Mouse (Mus musculus): Measurements from ENCODE around the gene Wdr54.

The Wdr54 gene

GRCm38 (mm10) chr6:83156259-83156684 is at the start of gene Wdr54, which contains the start of gene 1700003E16Rik:
Gene Wdr54, minus strand, starts transcription at chr6:83156397.
Gene 1700003E16Rik, plus strand, starts transcription at chr6:83156404.
- peak in 1 of 2 experiments; percentile 8 for DNase-seq (ENCODE audit: low read depth in 1 of 2, low spot score in 2 of 2)

- no peak for DNase-seq (ENCODE audit: low read depth in 1 of 2, low spot score in 2 of 2)
Observed at GRCm38 (mm10) chr6:83205851-83206250, 49.7 kb upstream of the Wdr54 start.

GRCm38 (mm10) chr6:83203320-83203719 is 47.1 kb upstream of the Wdr54 start:
- no peak for DNase-seq (ENCODE audit: low read depth in 1 of 2, low spot score in 2 of 2)

- DNase-seq (ENCODE audit: low read depth in 1 of 2, low spot score in 2 of 2): no peak
Observed at GRCm38 (mm10) chr6:83197345-83198004, 41.3 kb upstream of the Wdr54 start.

- DNase-seq (ENCODE audit: low read depth in 1 of 2, low spot score in 2 of 2): no peak
Observed at GRCm38 (mm10) chr6:83193571-83193970, 37.4 kb upstream of the Wdr54 start.

- DNase-seq (ENCODE audit: low read depth in 1 of 2, low spot score in 2 of 2): no peak
Observed at GRCm38 (mm10) chr6:83186946-83187345, 30.7 kb upstream of the Wdr54 start.

GRCm38 (mm10) chr6:83185895-83186861 is 30.0 kb upstream of the Wdr54 start:
- DNase-seq (ENCODE audit: low read depth in 1 of 2, low spot score in 2 of 2): no peak

- DNase-seq (ENCODE audit: low read depth in 1 of 2, low spot score in 2 of 2): no peak
Observed at GRCm38 (mm10) chr6:83184858-83185435, 28.8 kb upstream of the Wdr54 start.

- DNase-seq (ENCODE audit: low read depth in 1 of 2, low spot score in 2 of 2): no peak
Observed at GRCm38 (mm10) chr6:83180605-83181004, 24.4 kb upstream of the Wdr54 start.

GRCm38 (mm10) chr6:83179390-83180117 is 23.4 kb upstream of the Wdr54 start:
- DNase-seq (ENCODE audit: low read depth in 1 of 2, low spot score in 2 of 2): no peak

GRCm38 (mm10) chr6:83175996-83176395 is 19.8 kb upstream of the Wdr54 start:
- DNase-seq (ENCODE audit: low read depth in 1 of 2, low spot score in 2 of 2): no peak

GRCm38 (mm10) chr6:83172240-83172920 is 16.2 kb upstream of the Wdr54 start:
- no peak for DNase-seq (ENCODE audit: low read depth in 1 of 2, low spot score in 2 of 2)

- DNase-seq (ENCODE audit: low read depth in 1 of 2, low spot score in 2 of 2): no peak
Observed at GRCm38 (mm10) chr6:83171063-83171462, 14.9 kb upstream of the Wdr54 start.

GRCm38 (mm10) chr6:83169872-83170271 is 13.7 kb upstream of the Wdr54 start:
- no peak for DNase-seq (ENCODE audit: low read depth in 1 of 2, low spot score in 2 of 2)

GRCm38 (mm10) chr6:83166243-83166630 is 10.0 kb upstream of the Wdr54 start:
- DNase-seq (ENCODE audit: low read depth in 1 of 2, low spot score in 2 of 2): no peak

- DNase-seq (ENCODE audit: low read depth in 1 of 2, low spot score in 2 of 2): peak; percentile 77 to 92
Observed at GRCm38 (mm10) chr6:83165607-83166242, 9.5 kb upstream of the Wdr54 start, which contains the start of gene Dctn1. Gene Dctn1, plus strand, starts transcription at chr6:83165920.

GRCm38 (mm10) chr6:83165026-83165606 is 8.9 kb upstream of the Wdr54 start:
- no peak for DNase-seq (ENCODE audit: low read depth in 1 of 2, low spot score in 2 of 2)

GRCm38 (mm10) chr6:83162701-83163100 is 6.5 kb upstream of the Wdr54 start:
- DNase-seq (ENCODE audit: low read depth in 1 of 2, low spot score in 2 of 2): no peak

- DNase-seq (ENCODE audit: low read depth in 1 of 2, low spot score in 2 of 2): no peak
Observed at GRCm38 (mm10) chr6:83161921-83162641, 5.9 kb upstream of the Wdr54 start.
